Comparison of ENCODE assay signal across 8 mouse cellular contexts in genomic region chr16:38088629-38089446, GRCm38 (mm10). TPM values are rescaled to one million over a fixed set of nuclear protein-coding genes. Genes with fewer than 3 reads are reported as not detected.
DNase-seq lines count a peak whose midpoint lies in the region; ATAC-seq and TF ChIP-seq lines count a peak whose summit lies in the region.

Gene Gsk3b, plus strand, starts transcription at chr16:38089001.

- H3K9ac ChIP-seq in kidney, embryonic 14.5 days (ENCODE audit: low read depth, low read length): peak within 1 kb of the TSS; percentile 91
- peak within 1 kb of the TSS; percentile 91 for H3K9ac ChIP-seq in limb, embryonic 15.5 days

- no peaks in the 10 kb centered on the region for H3K9me3 ChIP-seq in kidney, embryonic 14.5 days (ENCODE audit: control insufficient read depth, low read length)
- no peaks in the 10 kb centered on the region for H3K9me3 ChIP-seq in limb, embryonic 15.5 days

- peak within 1 kb of the TSS; percentile 91 for H3K27ac ChIP-seq in bone marrow macrophage, adult 2 months (ENCODE audit: insufficient read depth, low read depth, low read length)
- H3K27ac ChIP-seq in embryonic fibroblast, embryonic 13.5 days (ENCODE audit: insufficient read depth, low read length): peak within 1 kb of the TSS; percentile 100
- H3K27ac ChIP-seq in kidney, embryonic 14.5 days (ENCODE audit: low read depth, low read length): peak within 1 kb of the TSS; percentile 100
- H3K27ac ChIP-seq in limb, embryonic 15.5 days: peak within 1 kb of the TSS; percentile 100

- peaks cover 4% of the 10 kb centered on the region for H3K4me1 ChIP-seq in bone marrow macrophage, adult 2 months (ENCODE audit: control insufficient read depth, insufficient read depth, low read length)
- peaks cover 5% of the 10 kb centered on the region; the same call in 1 of the 2 replicates for H3K4me1 ChIP-seq in embryonic fibroblast, embryonic 13.5 days (ENCODE audit: control insufficient read depth, insufficient read depth, low read length)
- peaks cover 8% of the 10 kb centered on the region; the same call in 1 of the 2 replicates for H3K4me1 ChIP-seq in kidney, embryonic 14.5 days (ENCODE audit: control insufficient read depth, insufficient read depth, low read length)
- H3K4me1 ChIP-seq in limb, embryonic 15.5 days: peaks cover 11% of the 10 kb centered on the region

- ATAC-seq in kidney, embryonic 14.5 days (ENCODE audit: low FRiP score, low TSS enrichment): peak; percentile 95
- peak; percentile 95 for ATAC-seq in limb, embryonic 15.5 days (ENCODE audit: insufficient number of reproducible peaks, low FRiP score, low TSS enrichment, low read depth)

- no peaks in the 10 kb centered on the region for H3K27me3 ChIP-seq in kidney, embryonic 14.5 days (ENCODE audit: control insufficient read depth, insufficient read depth, low read length)
- no peaks in the 10 kb centered on the region for H3K27me3 ChIP-seq in limb, embryonic 15.5 days

- H3K36me3 ChIP-seq in kidney, embryonic 14.5 days (ENCODE audit: control insufficient read depth, insufficient read depth, low read length): no peaks in the 10 kb centered on the region
- H3K36me3 ChIP-seq in limb, embryonic 15.5 days: no peaks in the 10 kb centered on the region

- no peak for TF ChIP-seq CTCF in bone marrow macrophage, adult 2 months (IDR thresholded peaks at IDR 0.05; ENCODE audit: low read depth, low read length)
- no peak for TF ChIP-seq CTCF in embryonic fibroblast, embryonic 13.5 days (IDR thresholded peaks at IDR 0.05; ENCODE audit: borderline replicate concordance, insufficient read depth, low read length)

- under 1% methylated on average over 67 of the region's 69 CpGs for WGBS in kidney, embryonic 14.5 days
- WGBS in limb, embryonic 15.5 days: under 1% methylated on average over 61 of the region's 69 CpGs

- peak; percentile 100 for DNase-seq in A20 (ENCODE audit: low read depth, low spot score)
- DNase-seq in heart, adult 9 months (ENCODE audit: low spot score in 2 of 2): peak; percentile 100
- peak; percentile 97 for DNase-seq in monocyte, adult 2 months (ENCODE audit: low read depth in 1 of 2, low spot score in 2 of 2)
- DNase-seq in spleen, postnatal 36 days (ENCODE audit: low spot score in 2 of 2): peak; percentile 99

- peak within 1 kb of the TSS; percentile 76 for H3K4me3 ChIP-seq in bone marrow macrophage, adult 2 months (ENCODE audit: insufficient read depth, low read length)
- peak within 1 kb of the TSS; percentile 95 for H3K4me3 ChIP-seq in embryonic fibroblast, embryonic 13.5 days (ENCODE audit: insufficient read depth, low read length)
- peak within 1 kb of the TSS; percentile 87 for H3K4me3 ChIP-seq in kidney, embryonic 14.5 days (ENCODE audit: low read length)
- H3K4me3 ChIP-seq in limb, embryonic 15.5 days: peak within 1 kb of the TSS; percentile 83

- TF ChIP-seq POLR2A in bone marrow macrophage, adult 2 months (IDR thresholded peaks at IDR 0.05; ENCODE audit: borderline replicate concordance, low read depth, low read length): no peak
- TF ChIP-seq POLR2A in embryonic fibroblast, embryonic 13.5 days (IDR thresholded peaks at IDR 0.05; ENCODE audit: low read depth, low read length): peak; percentile 91; the same call in 1 of the 2 replicates

- H3K4me2 ChIP-seq in kidney, embryonic 14.5 days (replicated peaks; ENCODE audit: low read depth, low read length): peak within 1 kb of the TSS; percentile 85
- H3K4me2 ChIP-seq in limb, embryonic 15.5 days: peak within 1 kb of the TSS; percentile 66

RNA-seq across cellular contexts. Expression of gene Gsk3b, which starts in this region (rescaled TPM):
- 34.7 and 39.2 TPM in 2 replicates for polyA plus RNA-seq in bone marrow macrophage, adult 2 months (2012; ENCODE audit: insufficient read depth, insufficient read length, missing spikeins)
- 71.2 and 79.6 TPM in 2 replicates for polyA plus RNA-seq in embryonic fibroblast, embryonic 13.5 days (2011; ENCODE audit: insufficient read length, low read depth, missing spikeins)
- polyA plus RNA-seq in kidney, embryonic 14.5 days (2014; fragmentation: Nextera tagmentation; extraction: Ambion mirVana): 82.6 and 86.2 TPM in 2 replicates
- 52.0 and 55.3 TPM in 2 replicates for polyA plus RNA-seq in limb, embryonic 15.5 days (2015; fragmentation: Nextera tagmentation; extraction: Ambion mirVana)

Comparison
In these comparisons a context has a peak if more than half of its experiments do, and no peak if none do; other contexts are left out.
1. Peak in every context shown above with its lines: DNase-seq, ATAC-seq, H3K4me3 ChIP-seq and H3K27ac ChIP-seq.